Mouse (Mus musculus) neural tube, embryonic 11.5 days (tissue): ENCODE measurements around the gene Rbbp5. TPM values are rescaled to one million over a fixed set of nuclear protein-coding genes. Genes with fewer than 3 reads are reported as not detected.
"Not testable (repeated sequence)": the region's sequence is repeated elsewhere in the genome, so short reads cannot be mapped to it uniquely, and the experiment has no call there.

Experiments
- ATAC-seq: fragments of 200-750 bp; cut with Nextera tagmentation; 2 replicates; pipeline ENCODE4 v1.8.0; 2017; ENCODE audit warnings: moderate number of reproducible peaks, mild to moderate bottlenecking, moderate TSS enrichment, moderate library complexity; ENCODE audit not compliant: insufficient read depth, low FRiP score, low TSS enrichment
- DNase-seq: peaks from one replicate; pipeline ENCODE4 v3.0.0-alpha.2; 2015; ENCODE audit warnings: low spot score
- H3K27ac ChIP-seq: fragments of 300-500 bp; sonication (generic); 2 replicates; pipeline ENCODE4 v1.5.1; 2014; ENCODE audit warnings: low read depth, mild to moderate bottlenecking, low read length
- H3K27me3 ChIP-seq: fragments of 300-500 bp; sonication (generic); 2 replicates; pipeline ENCODE4 v1.6.1; 2014; ENCODE audit warnings: mild to moderate bottlenecking, low read length, mixed read lengths; ENCODE audit not compliant: control insufficient read depth, insufficient read depth
- H3K36me3 ChIP-seq: fragments of 300-500 bp; sonication (generic); 2 replicates; pipeline ENCODE4 v1.6.1; 2014; ENCODE audit warnings: mild to moderate bottlenecking, low read length, moderate library complexity, mixed read lengths; ENCODE audit not compliant: control insufficient read depth, insufficient read depth
- H3K4me1 ChIP-seq: fragments of 300-500 bp; sonication (generic); 2 replicates; pipeline ENCODE4 v1.6.1; 2014; ENCODE audit warnings: low read length, mixed read lengths; ENCODE audit not compliant: control insufficient read depth, insufficient read depth
- H3K4me2 ChIP-seq: fragments of 300-500 bp; sonication (generic); 2 replicates; pipeline ENCODE4 v1.6.1; 2014; ENCODE audit warnings: low read depth, mild to moderate bottlenecking, moderate library complexity
- H3K4me3 ChIP-seq: fragments of 300-500 bp; sonication (generic); 2 replicates; pipeline ENCODE4 v1.5.1; 2014; ENCODE audit warnings: low read depth, low read length
- H3K9ac ChIP-seq: fragments of 300-500 bp; sonication (generic); 2 replicates; pipeline ENCODE4 v1.6.1; 2014; ENCODE audit warnings: mild to moderate bottlenecking, low read length
- H3K9me3 ChIP-seq: fragments of 300-500 bp; sonication (generic); 2 replicates; pipeline ENCODE4 v1.6.1; 2016; ENCODE audit warnings: low read length; ENCODE audit not compliant: control insufficient read depth
- WGBS: fragments of 180-500 bp; shearing (Covaris S2); extraction: QIAGEN DNeasy Blood & Tissue Kit; methylation state at CpG from one replicate; pipeline ENCODE4 v1.1.7; 2014; 5-methylcytosine and 5-hydroxymethylcytosine counted together
- polyA plus RNA-seq: library from polyadenylated mRNA; unstranded; fragments of >200 nt; fragmentation: Nextera tagmentation; extraction: Ambion mirVana; gene quantifications from 2 replicates; pipeline ENCODE4 v1.2.1, GENCODE M21; 2014

The Rbbp5 gene
- polyA plus RNA-seq, 1 experiment from 2014 or later = 68.3 TPM

DNA sequence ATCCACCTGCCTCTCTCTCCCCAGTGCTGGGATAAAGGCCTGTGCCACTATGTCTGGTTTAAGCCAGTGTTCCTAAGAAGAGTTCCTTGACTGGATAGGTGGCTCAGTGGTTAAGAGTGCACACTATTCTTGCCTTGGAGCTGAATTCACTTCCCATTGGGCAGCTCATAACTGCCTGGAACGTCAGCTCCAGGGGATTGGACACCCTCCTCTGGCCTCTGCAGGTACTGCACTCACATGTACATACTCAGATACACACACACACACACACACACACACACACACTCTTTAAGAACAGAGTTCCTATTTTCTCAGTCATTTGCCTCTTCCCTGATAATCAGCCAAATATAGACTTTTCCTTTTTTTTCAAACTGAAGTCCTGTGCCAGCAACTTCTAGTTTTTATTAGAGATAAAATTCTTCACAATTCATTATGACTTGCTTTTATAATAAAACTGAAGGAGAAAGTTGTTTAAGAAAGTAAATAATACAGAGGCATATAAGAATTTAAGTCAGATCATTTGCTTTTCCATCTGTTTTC is 36.2 kb upstream of the Rbbp5 start:
- no peak for ATAC-seq
- Histone ChIP-seq H3K27ac (no peak overlapping the region), H3K4me2 (no peak overlapping the region), H3K27me3 (no peaks in the 10 kb centered on the region), H3K36me3 (peaks cover 4% of the 10 kb centered on the region), H3K9me3 (no peaks in the 10 kb centered on the region), H3K4me3 (no peak overlapping the region), H3K4me1 (no peaks in the 10 kb centered on the region), H3K9ac (no peak overlapping the region)
- WGBS = 86% methylated on average over 1 of the region's 1 CpGs
- DNase-seq = no peak

DNA sequence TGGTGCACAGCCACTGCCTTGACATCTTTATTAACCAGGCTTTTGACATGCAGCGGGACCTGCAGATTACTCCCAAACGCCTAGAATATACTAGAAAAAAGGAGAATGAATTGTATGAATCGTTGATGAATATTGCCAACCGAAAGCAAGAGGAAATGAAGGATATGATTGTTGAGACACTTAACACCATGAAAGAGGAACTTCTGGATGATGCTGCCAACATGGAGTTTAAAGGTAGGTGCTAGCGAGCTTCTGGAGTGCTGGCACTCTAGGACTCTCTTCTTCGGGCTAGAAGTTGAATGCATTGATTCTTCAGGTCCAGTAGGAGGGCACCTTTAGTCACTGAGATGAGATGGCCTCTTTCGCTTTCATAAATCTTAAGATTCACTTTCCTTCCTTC is 27.4 kb upstream of the Rbbp5 start:
- Histone ChIP-seq H3K27ac (no peak overlapping the region), H3K9ac (no peak overlapping the region), H3K9me3 (no peaks in the 10 kb centered on the region), H3K27me3 (no peaks in the 10 kb centered on the region), H3K36me3 (peaks cover 2% of the 10 kb centered on the region; the same call in 1 of the 2 replicates), H3K4me3 (no peak overlapping the region), H3K4me2 (no peak overlapping the region), H3K4me1 (no peaks in the 10 kb centered on the region)
- WGBS = 91% methylated on average over 7 of the region's 7 CpGs
- DNase-seq = no peak
- ATAC-seq = no peak

DNA sequence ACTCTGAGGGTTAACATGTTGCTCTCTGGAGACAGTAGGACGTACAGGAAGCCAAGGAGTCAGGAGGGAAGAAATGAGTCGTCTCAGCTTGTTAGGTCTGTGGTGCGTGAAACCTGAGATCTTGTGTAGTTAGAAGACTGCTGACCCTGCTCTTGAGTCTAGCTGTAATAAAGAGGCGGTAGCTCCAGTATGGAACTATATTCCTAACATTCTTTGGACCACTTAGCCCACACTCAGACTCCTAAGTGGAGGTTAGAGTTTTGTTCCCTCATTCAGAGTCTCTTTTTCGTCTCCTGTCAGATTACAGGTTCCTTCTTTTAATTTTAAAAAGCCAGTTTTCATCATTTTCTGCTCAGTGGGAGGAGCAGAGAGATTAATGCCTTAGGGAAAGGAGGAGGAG is 12.5 kb upstream of the Rbbp5 start:
- no peaks in the 10 kb centered on the region for H3K9me3 ChIP-seq
- DNase-seq (no peak), ATAC-seq (no peak)
- H3K4me1 ChIP-seq = no peaks in the 10 kb centered on the region
- 89% methylated on average over 5 of the region's 5 CpGs for WGBS
- no peak overlapping the region for H3K27ac ChIP-seq
- peaks cover 8% of the 10 kb centered on the region for H3K36me3 ChIP-seq
- H3K27me3 ChIP-seq = no peaks in the 10 kb centered on the region
- H3K9ac ChIP-seq = no peak overlapping the region
- no peak overlapping the region for H3K4me2 ChIP-seq
- no peak overlapping the region for H3K4me3 ChIP-seq

DNA sequence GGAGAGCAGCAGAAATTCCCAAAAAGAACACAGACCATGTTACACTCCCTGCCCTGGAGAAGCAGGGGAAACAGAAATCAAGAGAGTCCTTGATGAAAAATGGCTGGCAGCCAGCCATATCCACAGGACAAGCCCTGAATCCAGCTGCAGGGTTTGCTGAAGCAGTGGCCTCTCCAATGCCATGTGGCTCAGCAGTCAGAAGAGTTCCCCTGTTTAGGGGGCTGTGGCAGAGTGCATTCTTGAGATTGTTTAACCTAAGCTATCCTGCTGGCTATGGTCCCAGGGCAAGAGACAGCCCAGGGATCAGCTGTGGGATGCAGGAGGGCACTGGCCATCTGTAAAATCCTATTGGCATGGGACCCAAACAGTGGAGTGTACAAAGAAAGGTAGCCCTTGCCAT is 8.2 kb upstream of the Rbbp5 start:
- no peak overlapping the region for H3K9ac ChIP-seq
- no peak overlapping the region for H3K27ac ChIP-seq
- no peak overlapping the region for H3K4me3 ChIP-seq
- DNase-seq (no peak), ATAC-seq (no peak)
- H3K9me3 ChIP-seq = no peaks in the 10 kb centered on the region
- H3K4me1 ChIP-seq = no peaks in the 10 kb centered on the region
- H3K4me2 ChIP-seq = no peak overlapping the region
- peaks cover 2% of the 10 kb centered on the region; the same call in 1 of the 2 replicates for H3K36me3 ChIP-seq
- H3K27me3 ChIP-seq = no peaks in the 10 kb centered on the region

DNA sequence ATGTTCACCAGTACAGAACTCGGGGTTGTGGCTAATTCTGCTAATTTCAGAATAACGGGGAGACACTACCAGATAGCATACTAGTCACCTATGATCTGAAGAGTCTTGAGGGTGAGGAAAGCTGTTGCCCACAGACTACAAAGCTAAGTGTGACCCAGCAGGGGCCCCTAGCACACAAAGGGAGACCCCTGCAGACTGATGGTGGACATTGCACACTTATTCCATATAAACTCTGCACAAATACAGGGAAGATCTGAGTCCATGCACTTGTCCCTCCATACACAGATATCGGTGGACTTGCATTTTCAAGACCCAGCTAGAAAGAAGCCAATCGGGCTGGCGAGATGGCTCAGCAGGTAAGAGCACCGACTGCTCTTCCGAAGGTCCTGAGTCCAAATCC is 7.6 kb upstream of the Rbbp5 start:
- WGBS = 92% methylated on average over 7 of the region's 7 CpGs

DNA sequence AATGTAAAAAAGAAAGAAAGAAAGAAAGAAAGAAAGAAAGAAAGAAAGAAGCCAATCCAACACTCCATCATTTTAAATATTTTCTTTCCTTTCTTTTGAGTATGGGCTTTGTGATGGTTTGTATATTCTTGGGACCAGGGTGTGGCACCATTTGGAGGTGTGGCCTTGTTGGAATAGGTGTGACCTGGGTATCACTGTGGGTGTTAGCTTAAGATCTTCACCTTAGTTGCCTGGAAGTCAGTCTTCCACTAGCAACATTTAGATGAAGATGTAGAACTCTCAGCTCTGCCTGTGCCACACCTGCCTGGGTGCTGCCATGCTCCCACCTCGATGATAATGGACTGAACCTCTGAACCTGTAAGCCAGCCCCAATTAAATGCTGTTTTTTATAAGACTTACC is 7.1 kb upstream of the Rbbp5 start:
- not testable (repeated sequence) for ATAC-seq

More for the DNA sequence above, 7.6 kb upstream of the Rbbp5 start:
- no peaks in the 10 kb centered on the region for H3K36me3 ChIP-seq
- no peak overlapping the region for H3K27ac ChIP-seq
- H3K4me2 ChIP-seq = no peak overlapping the region
- H3K4me3 ChIP-seq = no peak overlapping the region
- H3K9me3 ChIP-seq = no peaks in the 10 kb centered on the region
- no peaks in the 10 kb centered on the region for H3K27me3 ChIP-seq
- no peak overlapping the region for H3K9ac ChIP-seq
- DNase-seq (no peak), ATAC-seq (no peak)
- H3K4me1 ChIP-seq = no peaks in the 10 kb centered on the region

DNA sequence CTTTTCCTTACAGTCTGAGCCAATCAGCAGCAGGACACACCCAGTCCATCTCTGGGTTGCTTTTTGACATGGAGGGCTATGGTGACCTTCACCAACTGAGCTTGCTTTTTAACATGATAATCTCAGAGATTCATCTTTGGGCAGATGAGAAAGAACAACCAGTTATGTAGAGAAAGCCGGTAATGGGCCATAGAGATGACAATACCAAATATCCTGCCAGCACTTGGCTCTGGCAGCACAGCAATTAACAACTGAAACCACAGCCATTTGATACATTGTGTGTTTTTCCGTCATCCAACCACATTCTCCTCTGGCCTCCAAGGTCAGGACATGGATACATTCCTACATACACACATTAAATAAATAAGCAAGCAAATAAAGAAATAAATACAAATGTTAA is 6.1 kb upstream of the Rbbp5 start:
- Histone ChIP-seq H3K27ac (no peak overlapping the region), H3K9ac (no peak overlapping the region), H3K4me3 (no peak overlapping the region), H3K9me3 (no peaks in the 10 kb centered on the region), H3K4me1 (no peaks in the 10 kb centered on the region), H3K36me3 (no peaks in the 10 kb centered on the region), H3K4me2 (no peak overlapping the region), H3K27me3 (no peaks in the 10 kb centered on the region)
- DNase-seq (no peak), ATAC-seq (no peak)
- WGBS = 89% methylated on average over 2 of the region's 2 CpGs

More for the DNA sequence above, 7.1 kb upstream of the Rbbp5 start:
- H3K9ac ChIP-seq, H3K4me1 ChIP-seq, H3K36me3 ChIP-seq, DNase-seq, H3K27ac ChIP-seq, H3K27me3 ChIP-seq, H3K4me2 ChIP-seq, H3K9me3 ChIP-seq, H3K4me3 ChIP-seq: not testable (repeated sequence)
- 93% methylated on average over 1 of the region's 1 CpGs for WGBS

DNA sequence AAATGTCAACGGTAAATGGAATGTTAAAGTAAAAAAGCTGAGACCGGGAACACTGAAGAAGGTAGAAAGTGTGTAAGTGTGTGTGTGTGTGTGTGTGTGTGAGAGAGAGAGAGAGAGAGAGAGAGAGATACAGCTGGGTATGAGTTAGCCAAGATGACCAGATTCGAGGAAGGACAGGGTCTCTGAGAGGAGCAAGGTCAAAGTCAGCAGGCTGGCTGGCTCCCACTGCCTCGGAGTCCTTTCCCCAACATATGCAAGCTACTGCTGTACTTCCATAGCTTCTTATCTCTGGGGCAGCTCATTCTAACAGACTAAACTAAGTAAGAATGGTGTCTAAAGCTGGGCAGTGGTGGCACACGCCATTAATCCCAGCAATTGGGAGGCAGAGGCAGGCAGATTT is 5.7 kb upstream of the Rbbp5 start:
- ATAC-seq (no peak), DNase-seq (no peak)
- 88% methylated on average over 5 of the region's 5 CpGs for WGBS
- Histone ChIP-seq H3K4me1 (0 out of 2 replicates have a peak, but pooled peaks cover 1% of the 10 kb centered on the region), H3K36me3 (no peaks in the 10 kb centered on the region), H3K9ac (no peak overlapping the region), H3K4me2 (no peak overlapping the region), H3K4me3 (no peak overlapping the region), H3K9me3 (no peaks in the 10 kb centered on the region), H3K27me3 (no peaks in the 10 kb centered on the region), H3K27ac (no peak overlapping the region)

DNA sequence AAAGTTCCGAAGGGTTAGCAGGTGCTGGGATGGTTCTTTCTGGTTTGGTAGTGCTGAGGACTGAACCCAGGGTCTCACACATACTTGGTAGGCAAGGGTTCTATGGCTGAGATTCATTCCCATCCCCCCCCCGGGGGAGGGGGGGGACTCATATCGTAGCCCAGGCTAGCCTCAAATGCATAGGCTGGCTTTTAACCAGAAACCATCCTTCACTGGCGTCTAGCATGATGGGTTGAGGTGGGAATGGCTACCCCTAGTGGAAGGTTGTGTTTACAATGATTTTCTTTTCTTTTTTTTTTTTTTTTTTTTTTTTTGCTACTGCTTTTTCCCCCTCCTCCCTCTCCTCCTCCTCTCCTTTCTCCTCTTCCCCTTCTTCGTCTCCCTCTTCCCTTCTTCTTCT is 4.6 kb upstream of the Rbbp5 start:
- WGBS = 60% methylated on average over 5 of the region's 5 CpGs
- Histone ChIP-seq H3K9me3 (no peaks in the 10 kb centered on the region), H3K27me3 (no peaks in the 10 kb centered on the region), H3K4me2 (no peak overlapping the region), H3K4me1 (0 out of 2 replicates have a peak, but pooled peaks cover 3% of the 10 kb centered on the region), H3K36me3 (no peaks in the 10 kb centered on the region), H3K27ac (no peak overlapping the region), H3K4me3 (no peak overlapping the region), H3K9ac (no peak overlapping the region)
- DNase-seq (no peak), ATAC-seq (no peak)
